Mouse (Mus musculus): Measurements from ENCODE around the gene Slc4a8. TPM values are rescaled to one million over a fixed set of nuclear protein-coding genes. Genes with fewer than 3 reads are reported as not detected.
"Not testable (repeated sequence)": the region's sequence is repeated elsewhere in the genome, so short reads cannot be mapped to it uniquely, and the experiment has no call there.

Slc4a8 gene
- total RNA-seq, 2 experiments from 2014 or later: 0.83 to 2.1 TPM

DNA sequence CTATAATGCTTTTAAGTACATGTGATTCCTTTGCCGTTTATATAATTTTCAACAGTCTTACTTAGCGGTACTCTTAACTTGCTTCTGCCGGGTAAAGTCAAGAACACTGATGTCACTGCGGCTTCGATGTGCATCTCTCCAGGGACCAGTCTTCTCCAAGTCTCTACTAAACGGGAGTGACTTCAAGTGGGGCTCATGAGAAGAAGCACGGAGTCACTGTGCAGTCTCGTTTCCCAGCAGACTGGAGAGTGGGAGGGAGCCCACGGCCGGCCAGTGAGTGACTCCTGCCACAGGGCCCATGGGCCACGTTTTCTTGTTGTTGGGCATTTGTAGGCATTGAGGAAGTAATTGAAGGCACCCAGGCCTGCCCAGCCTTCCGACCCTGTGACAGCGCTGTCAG is 6.3 kb downstream of the Slc4a8 start:
- no peak for ATAC-seq (replicated peaks; ENCODE audit: low FRiP score, poor library complexity, severe bottlenecking)

DNA sequence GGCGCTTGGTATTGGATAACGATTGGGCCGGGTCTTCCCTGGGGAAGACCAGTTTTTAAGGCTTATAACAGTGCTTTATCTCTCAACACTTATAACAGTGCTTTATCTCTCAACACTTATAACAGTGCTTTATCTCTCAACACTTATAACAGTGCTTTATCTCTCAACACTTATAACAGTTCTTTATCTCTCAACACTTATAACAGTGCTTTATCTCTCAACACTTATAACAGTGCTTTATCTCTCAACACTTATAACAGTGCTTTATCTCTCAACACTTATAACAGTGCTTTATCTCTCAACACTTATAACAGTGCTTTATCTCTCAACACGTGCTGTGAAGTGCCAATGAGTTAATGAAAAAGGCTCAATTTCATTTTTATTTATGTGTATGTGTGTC is 7.5 kb downstream of the Slc4a8 start:
- ATAC-seq (replicated peaks; ENCODE audit: low FRiP score, poor library complexity, severe bottlenecking): not testable (repeated sequence)

DNA sequence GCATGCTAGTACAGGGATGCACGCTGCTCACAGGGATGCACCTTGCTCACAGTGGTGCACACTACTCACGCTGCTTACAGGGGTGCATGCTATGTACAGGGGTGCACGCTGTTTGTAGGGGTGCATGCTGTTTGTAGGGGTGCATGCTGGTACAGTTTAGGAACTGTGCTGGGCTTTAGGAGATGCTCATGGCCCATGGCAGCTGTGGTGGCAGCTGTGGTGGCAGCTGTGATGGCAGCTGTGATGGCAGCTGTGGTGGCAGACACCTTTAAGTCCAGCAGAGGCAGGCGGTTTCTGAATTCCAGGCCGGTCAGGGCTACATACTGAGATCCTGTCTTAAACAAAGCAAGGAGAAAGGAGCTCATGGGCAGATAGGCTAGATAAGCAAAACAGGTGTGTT is 8.8 kb downstream of the Slc4a8 start:
- ATAC-seq (replicated peaks; ENCODE audit: low FRiP score, poor library complexity, severe bottlenecking): no peak

DNA sequence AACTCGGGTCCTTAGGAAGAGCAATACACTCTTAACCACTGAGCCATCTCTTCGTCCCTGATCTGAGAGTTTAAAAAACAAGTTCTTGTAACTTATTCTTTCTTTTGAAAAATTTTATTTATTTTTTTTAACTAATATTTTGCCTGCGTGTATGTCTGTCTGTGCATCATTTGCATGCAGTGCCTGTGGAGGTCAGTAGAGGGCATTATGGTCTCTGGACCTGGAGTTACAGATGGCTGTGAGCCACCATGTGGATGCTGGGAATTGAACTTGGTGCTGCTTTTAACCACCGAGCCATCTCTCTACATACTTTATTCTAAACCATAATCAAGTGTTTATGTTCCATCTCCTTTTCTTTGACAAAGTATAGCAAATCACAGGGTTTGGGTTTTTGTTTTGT is 11.1 kb downstream of the Slc4a8 start:
- no peak for ATAC-seq (replicated peaks; ENCODE audit: low FRiP score, poor library complexity, severe bottlenecking)

DNA sequence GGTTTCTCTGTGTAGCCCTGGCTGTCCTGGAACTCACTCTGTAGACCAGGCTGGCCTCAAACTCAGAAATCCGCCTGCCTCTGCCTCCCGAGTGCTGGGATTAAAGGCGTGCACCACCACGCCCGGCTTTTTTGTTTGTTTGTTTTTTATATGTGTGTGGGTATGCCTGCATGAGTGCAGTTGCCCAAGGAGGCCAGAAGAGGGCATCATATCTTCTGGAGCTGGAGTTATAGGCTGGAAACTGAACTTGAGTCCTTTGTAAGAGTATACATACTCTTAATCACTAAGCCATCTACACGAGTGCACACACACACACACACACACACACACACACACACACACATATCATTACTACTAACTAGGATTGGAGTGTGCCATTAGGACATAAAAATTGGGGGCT is 12.3 kb downstream of the Slc4a8 start:
- not testable (repeated sequence) for ATAC-seq (replicated peaks; ENCODE audit: low FRiP score, poor library complexity, severe bottlenecking)

DNA sequence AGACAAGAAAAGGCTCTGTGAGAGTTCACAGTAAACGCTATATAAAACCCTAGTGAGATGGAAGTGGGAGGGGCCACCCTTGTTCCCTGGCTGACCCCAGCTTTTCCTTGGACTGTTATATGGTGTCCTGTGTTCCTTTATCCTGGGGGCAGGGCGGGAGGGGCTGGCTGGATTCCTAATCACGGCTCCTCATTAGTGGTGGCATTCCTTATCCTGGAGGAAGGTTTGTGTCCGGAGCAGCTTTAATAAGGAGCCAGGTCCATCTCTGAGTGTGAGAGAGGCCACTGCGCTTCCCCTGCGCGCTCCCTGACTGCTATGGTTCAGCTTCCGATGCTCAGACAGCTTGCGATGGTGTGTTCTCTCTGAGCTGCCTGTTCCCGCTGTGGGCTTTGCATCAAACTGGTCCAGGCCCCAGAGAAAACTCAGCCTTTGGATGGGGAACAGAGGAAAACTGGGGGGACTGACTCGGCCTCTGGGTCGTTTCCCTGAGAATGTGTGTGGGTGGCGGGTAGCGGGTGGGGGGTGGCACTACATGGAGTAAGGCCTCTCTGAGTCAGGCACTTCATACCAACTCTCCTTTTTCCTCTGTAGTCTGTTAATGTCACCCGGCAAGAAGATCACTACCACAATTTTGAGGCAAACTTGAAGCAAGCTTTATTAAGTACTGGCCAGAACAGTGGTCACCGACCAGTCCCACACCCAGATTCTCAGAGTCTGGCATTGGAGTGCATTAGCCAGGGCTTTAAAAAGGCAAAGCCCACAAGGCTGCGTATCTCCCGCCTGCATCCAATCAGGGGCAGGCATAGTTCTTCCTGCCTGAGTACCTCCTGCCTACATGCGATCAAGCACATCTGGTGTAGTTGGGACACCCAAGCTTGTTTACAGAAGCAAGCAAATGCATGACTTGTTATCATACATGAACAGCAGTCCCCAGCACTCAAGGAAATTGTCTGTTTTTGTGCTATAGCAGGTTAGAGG is 13.9 kb downstream of the Slc4a8 start:
- ATAC-seq (replicated peaks; ENCODE audit: low FRiP score, poor library complexity, severe bottlenecking): no peak

DNA sequence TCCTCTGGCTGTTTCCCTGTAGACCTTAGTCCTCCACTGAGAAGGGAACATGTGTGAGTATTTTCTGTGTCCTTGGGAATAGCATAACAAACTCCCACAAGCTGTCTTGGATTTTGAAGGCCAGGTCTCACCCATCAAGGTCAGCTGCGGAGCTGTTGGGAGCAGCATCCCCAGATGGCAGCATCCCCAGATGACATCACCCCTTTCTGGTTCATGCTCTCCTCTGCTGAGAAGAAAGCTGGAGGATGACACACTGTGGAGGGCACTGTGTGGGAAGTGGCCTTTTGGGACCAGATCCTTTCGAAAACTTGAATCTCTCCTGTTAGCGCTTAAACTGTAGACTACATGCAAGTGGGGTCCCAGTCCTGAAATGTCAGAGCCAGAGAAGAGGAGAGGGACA is 14.9 kb downstream of the Slc4a8 start:
- ATAC-seq (replicated peaks; ENCODE audit: low FRiP score, poor library complexity, severe bottlenecking): no peak

DNA sequence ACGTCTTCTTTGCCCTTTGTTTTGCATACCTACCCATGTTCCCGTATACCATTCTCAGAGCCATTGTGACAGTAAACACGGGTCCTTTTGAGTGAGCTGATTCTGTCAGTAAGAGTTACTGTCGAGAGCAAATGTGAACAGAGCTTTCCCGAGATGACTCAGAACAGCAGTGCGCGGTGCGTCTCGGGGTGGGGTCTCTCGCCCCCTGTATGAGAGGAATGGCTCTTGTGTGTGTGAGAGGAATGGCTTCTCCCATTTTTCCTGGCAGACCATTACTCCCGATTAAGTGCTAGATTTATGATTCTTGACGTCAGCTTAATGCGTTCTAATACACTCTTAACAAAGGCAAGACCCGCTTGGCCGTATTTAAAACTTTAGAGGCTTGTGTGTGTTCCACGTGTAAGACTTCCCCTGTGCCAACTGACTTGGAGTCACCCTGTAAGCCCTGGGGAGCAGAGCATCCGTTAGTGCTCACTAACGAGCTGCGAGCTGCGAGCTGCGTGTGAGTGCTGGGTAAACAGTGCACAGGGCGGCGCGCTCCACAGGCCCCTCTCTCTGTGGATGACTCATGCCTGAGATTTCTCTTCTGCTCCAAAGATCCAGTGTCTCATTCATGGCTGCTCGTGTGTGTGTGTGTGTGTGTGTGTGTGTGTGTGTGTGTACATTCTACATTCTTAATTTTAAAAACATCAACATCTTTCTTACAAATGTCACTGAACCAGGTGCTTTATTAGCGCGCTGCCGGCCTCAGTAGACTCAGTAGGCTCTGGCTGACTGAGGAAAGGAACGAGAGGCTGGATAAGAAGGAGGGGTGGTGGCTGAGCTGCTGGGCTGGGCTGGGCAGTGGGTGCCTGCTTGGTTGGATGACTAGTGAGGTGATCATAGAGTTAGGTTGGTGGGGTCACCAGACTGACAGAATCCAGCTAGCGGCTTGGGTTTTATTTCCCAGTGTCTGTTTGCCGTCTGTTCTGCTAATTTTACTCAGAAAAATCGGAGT is 15.8 kb downstream of the Slc4a8 start:
- no peak for ATAC-seq (replicated peaks; ENCODE audit: low FRiP score, poor library complexity, severe bottlenecking)

DNA sequence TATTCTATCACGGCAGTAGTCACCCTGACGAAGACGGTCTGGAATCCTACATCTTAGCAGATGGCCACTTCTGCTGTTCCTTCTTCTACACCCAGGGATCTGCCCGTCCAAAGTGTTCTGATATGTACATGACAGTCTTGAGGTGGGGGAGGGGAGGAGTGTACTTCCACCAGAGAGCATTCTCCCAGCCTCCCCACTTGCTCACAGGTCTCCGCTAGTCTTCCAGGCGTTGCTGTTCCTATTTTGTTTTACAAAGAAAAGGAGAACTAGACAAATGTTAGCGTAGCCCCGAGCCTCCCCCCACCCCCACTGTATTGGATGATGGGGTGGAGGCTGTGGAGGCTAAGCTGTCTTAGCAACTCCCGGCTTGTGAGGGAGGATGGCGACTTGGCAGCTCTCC is 18.3 kb downstream of the Slc4a8 start:
- no peak for ATAC-seq (replicated peaks; ENCODE audit: low FRiP score, poor library complexity, severe bottlenecking)

DNA sequence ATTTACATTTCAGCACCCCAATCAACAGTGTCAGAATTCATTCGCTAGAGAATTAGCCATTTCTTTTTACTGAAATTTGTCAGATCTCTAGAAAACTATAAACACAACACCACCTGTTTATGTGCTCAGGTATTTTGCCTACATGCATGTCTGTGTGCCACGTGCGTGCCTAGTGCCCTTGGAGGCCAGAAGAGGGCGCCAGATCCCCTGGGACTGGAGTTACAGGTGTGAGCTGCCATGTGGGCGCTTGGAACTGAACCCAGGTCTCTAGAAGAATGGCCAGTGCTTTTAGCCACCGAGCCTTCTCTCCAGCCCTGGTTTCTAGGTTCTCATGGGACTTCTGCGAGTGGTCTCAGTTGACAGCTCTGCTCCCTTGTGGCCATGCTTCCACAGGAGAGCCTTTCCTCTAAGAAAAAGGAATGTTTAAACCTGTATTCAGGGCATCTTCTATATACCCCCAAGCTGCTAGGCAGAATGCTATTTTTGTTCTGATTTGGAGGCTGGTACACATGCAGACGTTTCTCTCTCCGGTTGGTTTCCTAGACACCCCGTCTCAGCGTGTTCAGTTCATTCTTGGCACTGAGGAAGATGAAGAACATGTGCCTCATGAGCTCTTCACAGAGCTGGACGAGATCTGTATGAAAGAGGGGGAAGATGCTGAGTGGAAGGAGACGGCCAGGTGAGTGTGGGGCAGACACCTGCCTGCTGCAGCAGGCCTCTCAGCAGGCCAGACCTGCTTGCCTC is 21.9 kb downstream of the Slc4a8 start:
- no peak for ATAC-seq (replicated peaks; ENCODE audit: low FRiP score, poor library complexity, severe bottlenecking)

DNA sequence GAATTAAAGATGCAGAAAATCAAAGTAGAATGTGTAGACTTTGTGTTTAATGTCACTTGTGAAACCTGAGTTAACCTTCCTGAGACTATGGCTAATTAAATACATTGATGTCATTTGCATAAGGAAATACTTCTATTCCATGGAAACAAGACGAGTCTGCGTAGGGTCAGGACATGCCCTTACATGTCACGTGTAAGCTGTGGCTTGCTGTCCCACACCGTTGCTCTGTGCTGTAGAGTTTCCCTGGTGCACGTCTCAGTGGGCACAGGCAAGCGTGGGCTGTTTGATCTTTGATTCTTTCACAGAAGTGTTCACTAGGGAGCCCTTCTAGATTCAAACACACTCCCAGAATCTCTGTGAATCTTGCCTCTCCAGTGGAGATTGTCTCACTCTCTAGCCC is 28.7 kb downstream of the Slc4a8 start:
- ATAC-seq (replicated peaks; ENCODE audit: low FRiP score, poor library complexity, severe bottlenecking): no peak

DNA sequence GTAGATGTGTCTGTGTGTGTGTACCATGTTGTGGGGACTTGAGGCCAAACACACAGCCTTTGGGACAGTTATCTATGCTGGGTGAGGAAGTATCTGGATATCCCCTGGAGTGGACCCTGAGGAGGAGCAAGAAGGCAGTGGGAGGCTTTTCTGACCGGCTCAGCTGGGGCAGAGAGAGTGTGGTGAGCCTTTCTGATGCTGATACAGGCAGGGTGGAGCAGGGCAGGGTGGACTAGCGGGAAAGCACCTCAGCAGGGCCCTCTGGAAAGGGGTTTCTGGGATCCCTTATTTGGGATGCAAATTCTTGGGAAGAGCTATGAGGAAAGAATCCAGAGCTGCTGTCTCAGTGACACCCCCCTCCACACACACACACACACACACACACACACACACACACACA is 30.8 kb downstream of the Slc4a8 start:
- no peak for ATAC-seq (replicated peaks; ENCODE audit: low FRiP score, poor library complexity, severe bottlenecking)

DNA sequence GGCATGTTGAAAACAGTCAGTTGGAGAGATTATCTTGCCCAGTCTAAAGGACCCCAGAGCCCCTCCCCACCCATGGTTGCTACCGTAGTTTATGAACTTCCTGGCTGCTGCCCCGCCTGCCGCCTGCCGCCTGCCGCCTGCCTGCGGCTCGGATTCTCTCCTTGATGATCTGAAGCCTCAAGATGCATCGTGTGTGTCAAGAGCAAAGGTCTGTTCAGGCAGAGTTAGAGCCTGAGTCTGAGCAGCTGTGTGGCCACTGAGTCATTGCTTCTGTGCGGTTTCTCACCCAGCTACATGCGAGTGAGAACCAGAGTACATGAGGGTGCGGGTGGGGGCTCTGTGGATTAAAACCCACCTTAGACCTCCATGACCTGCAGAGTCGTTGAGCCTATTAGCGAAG is 39.4 kb downstream of the Slc4a8 start:
- no peak for ATAC-seq (replicated peaks; ENCODE audit: low FRiP score, poor library complexity, severe bottlenecking)

DNA sequence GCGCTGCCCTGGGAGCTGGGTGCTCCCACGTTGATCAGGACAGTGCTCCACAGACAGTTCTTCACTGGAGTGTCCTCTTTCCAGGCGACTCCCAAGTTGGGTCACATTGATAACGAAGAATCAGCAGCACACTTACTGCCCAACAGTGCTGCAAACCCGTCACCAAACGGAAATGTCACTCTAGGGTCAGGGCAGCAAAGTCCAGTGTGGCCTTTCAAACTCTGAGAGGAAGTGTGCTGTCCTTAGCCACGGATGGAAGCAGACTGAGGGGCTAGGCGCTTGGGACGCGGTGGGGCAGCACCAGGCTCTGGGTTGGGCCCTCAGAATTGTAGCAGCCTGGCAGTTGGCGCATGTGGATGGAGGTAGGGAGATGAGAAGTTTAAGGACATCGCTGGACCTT is 46.5 kb downstream of the Slc4a8 start:
- ATAC-seq (replicated peaks; ENCODE audit: low FRiP score, poor library complexity, severe bottlenecking): no peak

DNA sequence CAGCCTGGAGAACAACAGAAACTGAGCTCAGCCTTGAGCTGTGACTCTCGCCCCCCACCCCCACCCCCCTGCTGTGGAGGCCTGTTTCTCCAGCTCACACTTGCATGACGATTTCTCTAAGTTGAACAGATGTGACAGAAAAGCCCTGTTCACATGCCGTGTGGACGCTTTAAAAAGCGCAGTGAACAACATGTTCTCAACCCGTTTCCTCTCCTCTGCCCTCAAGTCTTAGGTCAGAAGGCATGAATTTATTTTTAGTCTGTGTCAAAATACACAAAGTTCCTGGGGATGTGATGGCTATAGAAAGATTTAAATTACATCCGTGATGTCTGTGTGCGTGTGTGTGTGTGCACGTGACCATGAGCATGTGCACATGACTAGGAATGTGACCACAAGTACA is 46.9 kb downstream of the Slc4a8 start:
- ATAC-seq (replicated peaks; ENCODE audit: low FRiP score, poor library complexity, severe bottlenecking): no peak

DNA sequence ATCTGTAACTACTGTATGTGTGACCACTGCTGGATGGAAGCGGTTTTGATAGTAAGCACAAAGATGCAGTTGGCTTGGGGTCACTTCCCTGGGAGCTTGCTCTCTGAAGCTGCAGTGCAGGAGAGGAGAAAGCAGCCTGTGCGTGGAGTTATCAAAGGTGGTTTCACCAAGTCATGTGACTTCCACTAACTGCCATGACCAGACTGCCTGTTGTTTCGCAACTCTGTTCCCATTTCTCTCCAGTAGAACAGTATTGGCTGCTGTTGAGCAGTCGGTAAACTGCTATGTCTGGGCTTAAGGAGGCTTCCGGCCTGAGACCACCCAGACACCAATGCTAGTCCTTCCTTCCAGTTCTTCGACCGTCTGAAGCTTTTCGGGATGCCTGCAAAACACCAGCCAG is 48.7 kb downstream of the Slc4a8 start:
- ATAC-seq (replicated peaks; ENCODE audit: low FRiP score, poor library complexity, severe bottlenecking): no peak

DNA sequence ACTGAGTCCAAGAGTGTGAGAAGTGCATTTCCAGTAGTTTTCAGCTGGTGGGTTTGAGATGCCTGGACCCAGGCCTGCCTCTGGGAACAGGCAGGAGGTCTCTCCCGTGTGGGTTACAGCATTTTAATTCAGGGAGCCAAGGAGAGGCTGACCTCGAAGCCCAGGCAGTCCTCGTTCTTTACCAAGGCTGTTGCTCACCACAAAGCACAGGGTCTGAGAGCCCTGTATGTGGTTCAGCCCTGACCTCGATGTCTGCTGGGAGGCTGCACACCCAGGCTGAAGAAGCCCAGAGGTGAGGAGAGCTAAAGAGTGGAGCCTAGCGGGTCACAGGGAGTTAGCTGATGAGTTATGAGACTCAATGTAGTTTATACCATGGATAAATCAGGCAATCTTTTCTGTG is 52.0 kb downstream of the Slc4a8 start:
- ATAC-seq (replicated peaks; ENCODE audit: low FRiP score, poor library complexity, severe bottlenecking): no peak

DNA sequence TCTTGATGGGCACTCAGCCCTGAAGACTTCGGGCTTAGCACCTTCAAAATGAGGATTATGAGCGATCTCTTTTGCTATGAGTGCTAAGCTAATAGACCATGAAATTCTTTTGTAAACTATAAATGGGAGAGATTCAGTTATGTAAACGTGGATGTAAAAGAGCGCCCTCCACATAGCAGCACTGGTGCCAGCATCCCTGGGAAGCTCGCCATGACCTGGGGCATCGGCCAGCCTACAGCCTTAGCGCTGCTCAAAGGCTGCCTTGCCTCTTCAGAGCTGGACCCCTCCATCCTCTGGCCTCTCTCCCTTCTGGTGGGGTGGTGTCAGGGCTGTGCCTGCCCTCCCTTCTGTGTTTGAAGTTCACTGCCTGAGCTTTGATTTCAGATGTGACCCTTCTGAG is 52.5 kb downstream of the Slc4a8 start:
- no peak for ATAC-seq (replicated peaks; ENCODE audit: low FRiP score, poor library complexity, severe bottlenecking)

DNA sequence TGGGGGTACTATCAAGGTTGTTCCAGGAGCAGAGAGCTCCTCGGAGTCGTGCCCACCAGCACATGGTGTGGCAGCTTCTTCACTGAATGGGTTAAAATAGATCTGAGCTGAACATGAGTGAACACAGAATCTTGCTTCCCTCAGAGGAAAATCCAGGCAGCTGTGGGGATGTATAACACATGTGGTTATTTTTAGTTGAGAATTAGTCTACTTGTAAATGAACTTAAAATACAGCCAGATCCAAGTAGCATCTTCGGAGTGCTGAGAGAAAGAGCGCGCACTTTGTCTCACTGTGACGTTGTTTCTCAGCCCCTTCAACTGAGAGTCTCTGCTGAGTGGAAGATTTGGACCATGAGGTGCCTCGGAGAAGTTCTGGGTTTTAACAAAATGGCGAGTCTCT is 53.8 kb downstream of the Slc4a8 start:
- no peak for ATAC-seq (replicated peaks; ENCODE audit: low FRiP score, poor library complexity, severe bottlenecking)

DNA sequence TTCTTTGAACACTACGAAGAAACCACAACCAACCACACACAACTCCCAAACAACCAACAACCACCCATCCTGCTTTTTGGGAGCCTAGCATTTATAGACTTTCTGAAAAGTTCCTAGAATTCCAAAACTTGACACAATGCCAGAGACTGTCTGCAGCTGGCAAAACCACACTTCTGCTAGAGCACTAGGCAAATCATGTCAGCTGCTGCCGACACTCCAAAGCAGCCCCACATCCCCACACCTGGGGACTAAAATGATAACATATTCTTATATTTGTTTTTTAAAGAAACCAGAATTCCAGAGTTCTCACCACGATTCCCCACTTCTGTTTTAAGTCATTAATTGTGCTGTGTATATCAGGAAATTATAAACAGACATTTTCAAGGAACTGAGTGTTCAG is 57.3 kb downstream of the Slc4a8 start:
- no peak for ATAC-seq (replicated peaks; ENCODE audit: low FRiP score, poor library complexity, severe bottlenecking)

All from erythroid progenitor cell, adult 5-6 weeks (primary cell).